Mouse (Mus musculus) brown adipose tissue, adult 24 weeks (tissue): ENCODE measurements around the gene Cep162. TPM values are rescaled to one million over a fixed set of nuclear protein-coding genes. Genes with fewer than 3 reads are reported as not detected.

Experiments
- polyA plus RNA-seq: library from polyadenylated mRNA; stranded (reverse); fragments of >200 nt; gene quantifications from 2 replicates; pipeline ENCODE4 v1.2.4, GENCODE M21; 2012; ENCODE audit not compliant: missing spikeins, insufficient read depth, insufficient read length

Cep162 gene
- polyA plus RNA-seq, 1 experiment = 2.0 TPM

Other genes with a start within 250 kb of the Cep162 start
- not detected in 2 replicates for gene Ripply2, start 240.0 kb downstream of the Cep162 start, polyA plus RNA-seq
- 30.1 and 33.0 TPM in 2 replicates for gene Cyb5r4, start 233.5 kb downstream of the Cep162 start, polyA plus RNA-seq
- not detected in 2 replicates for gene Mrap2, start 111.2 kb downstream of the Cep162 start, polyA plus RNA-seq